Mouse (Mus musculus): ENCODE results near the gene Mucl3.

Gene Mucl3

GRCm38 (mm10) chr17:35643609-35644236, at the start of gene Mucl3:
Mucl3 (minus strand) TSS chr17:35643695.
- DNase-seq (ENCODE audit: low spot score in 2 of 2) = no peak

DNA sequence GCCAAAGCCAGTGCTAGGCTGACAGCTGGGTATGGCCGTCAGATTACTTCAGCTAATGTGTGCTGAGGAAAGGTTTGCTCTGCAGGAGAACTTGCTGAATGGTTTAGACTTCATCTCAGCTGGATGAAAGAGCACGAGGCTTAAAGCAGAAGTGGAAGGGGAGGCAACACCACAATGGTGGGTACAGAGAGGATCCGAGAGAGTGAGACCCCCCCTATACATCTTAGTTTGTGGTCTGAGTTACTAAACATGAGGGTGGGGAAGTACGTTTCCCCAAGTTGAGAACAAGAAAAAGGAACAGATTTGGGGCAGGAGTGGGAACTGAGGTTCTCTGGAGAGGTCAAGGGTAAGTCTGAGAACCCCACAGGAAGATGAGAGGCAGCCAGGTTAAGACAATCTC, 48.9 kb upstream of the Mucl3 start:
- DNase-seq (ENCODE audit: low spot score in 2 of 2) = no peak

GRCm38 (mm10) chr17:35691811-35692210, 48.3 kb upstream of the Mucl3 start:
- no peak for DNase-seq (ENCODE audit: low spot score in 2 of 2)

- DNase-seq (ENCODE audit: low spot score in 2 of 2) = no peak
These were observed 46.6 kb upstream of the Mucl3 start for GRCm38 (mm10) chr17:35689936-35690645.

GRCm38 (mm10) chr17:35688347-35689175, 45.1 kb upstream of the Mucl3 start:
- no peak for DNase-seq (ENCODE audit: low spot score in 2 of 2)

GRCm38 (mm10) chr17:35685061-35685460, 41.6 kb upstream of the Mucl3 start:
- DNase-seq (ENCODE audit: low spot score in 2 of 2) = no peak

DNA sequence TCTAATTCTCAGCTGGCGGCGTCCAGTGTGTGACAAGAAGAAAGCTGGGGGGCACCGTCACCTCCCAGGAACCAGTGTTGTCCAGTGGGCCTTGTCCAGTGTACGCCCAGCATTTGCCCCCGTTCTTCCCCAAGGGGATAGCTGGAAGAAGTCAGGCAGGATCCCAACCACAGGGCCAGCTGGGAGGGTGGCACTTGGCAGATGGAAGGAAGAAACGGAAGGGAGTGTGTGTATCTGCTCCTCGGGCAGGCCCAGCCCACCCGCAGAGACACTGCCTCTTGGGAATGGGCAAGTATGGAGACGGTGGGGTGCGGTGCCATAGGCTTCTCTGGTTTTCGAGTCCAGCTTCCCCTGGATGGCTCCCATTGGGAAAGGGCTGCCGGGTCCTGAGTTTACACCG, 38.5 kb upstream of the Mucl3 start:
- no peak for DNase-seq (ENCODE audit: low spot score in 2 of 2)

DNA sequence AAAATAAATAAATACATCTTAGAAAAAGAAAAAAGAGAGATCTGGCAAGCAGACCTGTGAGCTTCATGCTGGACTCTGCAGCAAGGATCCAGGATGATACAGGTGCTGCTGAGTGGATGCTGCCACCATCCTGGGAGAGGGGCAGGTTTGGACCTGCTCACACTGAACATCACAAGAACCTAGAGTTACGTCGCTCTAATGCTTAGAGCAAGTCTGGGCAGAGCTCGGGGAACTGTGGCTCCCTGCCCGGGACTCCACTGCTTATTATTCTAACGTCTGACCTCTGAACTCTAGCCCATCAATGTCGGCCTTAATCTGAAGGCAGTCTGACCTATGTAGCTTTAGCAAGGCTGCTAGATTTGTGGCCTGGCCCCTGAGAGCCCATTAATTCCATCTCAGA, 37.1 kb upstream of the Mucl3 start:
- DNase-seq (ENCODE audit: low spot score in 2 of 2) = no peak

- DNase-seq (ENCODE audit: low spot score in 2 of 2) = peak; percentile 66 to 82
These were observed 30.0 kb upstream of the Mucl3 start, which contains the start of gene Gtf2h4 for GRCm38 (mm10) chr17:35673416-35674035. Gtf2h4 (minus strand) TSS chr17:35673739.

- DNase-seq (ENCODE audit: low spot score in 2 of 2) = no peak
These were observed 29.0 kb upstream of the Mucl3 start for GRCm38 (mm10) chr17:35672527-35672926.

GRCm38 (mm10) chr17:35671846-35672245, 28.4 kb upstream of the Mucl3 start:
- DNase-seq (ENCODE audit: low spot score in 2 of 2) = no peak

DNA sequence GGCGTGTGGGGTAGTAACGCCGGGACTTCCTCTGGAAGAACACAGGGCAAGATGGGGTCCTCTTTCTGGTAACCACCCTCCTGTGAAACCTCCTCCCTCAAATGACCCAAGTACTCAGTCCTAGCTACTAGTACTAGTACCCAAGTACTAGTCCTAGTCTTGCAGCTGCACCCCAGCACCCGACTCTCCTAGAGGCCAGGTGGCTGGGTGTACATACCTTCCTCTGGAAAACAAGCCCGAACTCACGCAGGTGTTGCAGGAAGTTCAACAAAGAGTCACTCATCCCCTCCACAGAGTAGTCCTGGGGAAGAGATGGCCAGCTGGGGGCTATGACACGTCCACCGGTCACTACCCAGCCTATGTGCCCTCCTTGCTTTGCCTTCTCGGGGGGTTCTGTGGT, 26.2 kb upstream of the Mucl3 start:
- no peak for DNase-seq (ENCODE audit: low spot score in 2 of 2)

- peak; percentile 96 to 97 for DNase-seq (ENCODE audit: low spot score in 2 of 2)
These were observed 24.0 kb upstream of the Mucl3 start, which contains the start of gene Vars2 for GRCm38 (mm10) chr17:35667334-35668065. Vars2 (minus strand) TSS chr17:35667592.

- no peak for DNase-seq (ENCODE audit: low spot score in 2 of 2)
These were observed 23.4 kb upstream of the Mucl3 start for GRCm38 (mm10) chr17:35666851-35667256.

- DNase-seq (ENCODE audit: low spot score in 2 of 2) = peak in 1 of 2 experiments; percentile 28
These were observed 22.5 kb upstream of the Mucl3 start for GRCm38 (mm10) chr17:35665957-35666515.

DNA sequence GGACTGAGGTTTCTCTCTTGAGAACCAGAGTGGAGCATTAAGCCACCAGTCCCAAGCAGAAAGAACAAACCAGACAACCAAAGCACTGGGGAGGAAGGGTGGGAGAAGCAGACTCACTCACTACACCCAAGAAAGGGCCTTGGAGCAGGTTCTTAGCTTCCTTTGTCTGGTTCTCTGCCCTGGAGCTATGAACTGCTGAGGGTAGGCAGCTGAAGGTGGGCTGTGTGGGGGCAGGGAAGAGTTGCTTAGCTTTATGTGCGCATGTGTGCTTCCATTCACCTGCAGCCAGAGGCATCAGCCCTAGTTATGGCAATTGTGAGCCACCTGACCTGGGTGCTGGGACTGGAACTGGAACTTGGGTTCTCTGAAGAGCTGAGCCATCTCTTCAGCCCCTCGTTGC, 9.6 kb upstream of the Mucl3 start:
- DNase-seq (ENCODE audit: low spot score in 2 of 2) = no peak

DNA sequence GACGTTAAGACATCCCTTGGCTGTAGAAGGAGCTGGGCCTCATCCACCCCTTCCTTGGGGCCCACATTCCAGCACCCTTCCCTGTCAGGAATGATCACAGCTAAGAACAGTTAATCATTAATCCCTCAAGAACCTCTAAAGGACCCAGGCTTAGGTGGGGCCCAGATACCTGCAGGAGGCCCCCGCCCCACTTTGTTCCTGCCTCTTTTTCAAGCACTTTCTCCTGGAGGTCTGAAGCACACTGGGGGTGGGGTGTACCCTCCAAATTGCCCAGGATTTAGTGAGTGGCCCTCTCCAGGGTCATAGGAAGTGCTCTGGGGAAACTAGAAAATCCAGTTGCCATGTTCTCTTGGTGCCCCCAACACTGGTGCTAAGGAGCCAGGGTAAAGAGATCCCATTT, 5.9 kb upstream of the Mucl3 start:
- no peak for DNase-seq (ENCODE audit: low spot score in 2 of 2)

DNA sequence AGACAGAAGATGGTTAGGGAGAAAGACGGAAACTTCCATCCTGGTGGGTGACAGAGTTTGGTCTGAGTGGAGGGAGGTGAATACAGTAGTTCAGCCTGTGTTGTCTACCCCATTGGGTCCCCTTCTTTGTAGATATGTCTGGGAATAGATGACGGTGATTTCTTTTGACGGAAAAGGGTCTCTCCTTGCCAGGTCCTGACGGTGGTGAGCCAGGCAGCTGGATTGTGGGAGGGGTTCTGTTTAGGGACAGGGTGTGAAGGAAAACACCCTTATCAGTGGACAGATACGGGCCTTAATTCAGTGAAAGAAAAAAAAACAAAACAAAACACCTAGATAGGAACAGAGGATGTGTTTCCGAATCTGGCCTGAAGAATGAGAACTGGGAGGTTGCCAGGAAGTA, 4.1 kb downstream of the Mucl3 start:
- no peak for DNase-seq (ENCODE audit: low spot score in 2 of 2)

- peak in 1 of 2 experiments; percentile 32 for DNase-seq (ENCODE audit: low spot score in 2 of 2)
These were observed 4.9 kb downstream of the Mucl3 start for GRCm38 (mm10) chr17:35638475-35639190.

GRCm38 (mm10) chr17:35636363-35636762, 7.1 kb downstream of the Mucl3 start:
- DNase-seq (ENCODE audit: low spot score in 2 of 2) = no peak
